Mouse (Mus musculus) neural tube, embryonic 14.5 days (tissue): Measurements from ENCODE around the gene Akap8l. TPM values are rescaled to one million over a fixed set of nuclear protein-coding genes. Genes with fewer than 3 reads are reported as not detected.
A peak's percentile ranks its signal among the peaks of the same experiment; 100 is the strongest.

Experiments
- ATAC-seq: fragments of 200-750 bp; cut with Nextera tagmentation; 2 replicates; pipeline ENCODE4 v1.8.0; 2017; ENCODE audit warnings: low read depth, mild to moderate bottlenecking, moderate TSS enrichment, moderate library complexity
- H3K27ac ChIP-seq: fragments of 300-500 bp; sonication (generic); 2 replicates; pipeline ENCODE4 v1.5.1; 2014; ENCODE audit warnings: low read depth, mild to moderate bottlenecking, control low read depth, low read length, moderate library complexity, mixed read lengths
- H3K27me3 ChIP-seq: fragments of 300-500 bp; sonication (generic); 2 replicates; pipeline ENCODE4 v1.6.1; 2014; ENCODE audit warnings: low read length; ENCODE audit not compliant: control insufficient read depth, insufficient read depth
- H3K36me3 ChIP-seq: fragments of 300-500 bp; sonication (generic); 2 replicates; pipeline ENCODE4 v1.6.1; 2014; ENCODE audit warnings: low read length, mixed read lengths; ENCODE audit not compliant: control insufficient read depth, insufficient read depth
- H3K4me1 ChIP-seq: fragments of 300-500 bp; sonication (generic); 2 replicates; pipeline ENCODE4 v1.6.1; 2014; ENCODE audit warnings: low read length; ENCODE audit not compliant: control insufficient read depth, insufficient read depth
- H3K4me2 ChIP-seq: fragments of 300-500 bp; sonication (generic); 2 replicates; pipeline ENCODE4 v1.6.1; 2014; ENCODE audit warnings: mild to moderate bottlenecking, low read depth, low read length, control low read depth
- H3K4me3 ChIP-seq: fragments of 300-500 bp; sonication (generic); 2 replicates; pipeline ENCODE4 v1.5.1; 2014; ENCODE audit warnings: low read depth, low read length, control low read depth, mixed read lengths
- H3K9ac ChIP-seq: fragments of 300-500 bp; sonication (generic); replicated peaks from 2 replicates; pipeline ENCODE4 v1.6.1; 2014; ENCODE audit warnings: low read depth, mild to moderate bottlenecking, control low read depth, low read length, mixed read lengths
- H3K9me3 ChIP-seq: fragments of 300-500 bp; sonication (generic); 2 replicates; pipeline ENCODE4 v1.6.1; 2016; ENCODE audit warnings: low read length; ENCODE audit not compliant: control insufficient read depth
- WGBS: fragments of 180-500 bp; shearing (Covaris S2); extraction: QIAGEN DNeasy Blood & Tissue Kit; methylation state at CpG from one replicate; pipeline ENCODE4 v1.1.7; 2014; 5-methylcytosine and 5-hydroxymethylcytosine counted together
- polyA plus RNA-seq: library from polyadenylated mRNA; unstranded; fragments of >200 nt; fragmentation: Nextera tagmentation; extraction: Ambion mirVana; gene quantifications from 2 replicates; pipeline ENCODE4 v1.2.1, GENCODE M21; 2014

Gene Akap8l
- polyA plus RNA-seq, 1 experiment from 2014 or later: 158 TPM

- Histone ChIP-seq H3K36me3 (peaks cover 47% of the 10 kb centered on the region), H3K27ac (peak overlapping the region; percentile 50), H3K4me3 (no peak overlapping the region), H3K9me3 (no peaks in the 10 kb centered on the region), H3K4me2 (no peak overlapping the region), H3K27me3 (no peaks in the 10 kb centered on the region), H3K9ac (no peak overlapping the region), H3K4me1 (peaks cover 9% of the 10 kb centered on the region)
- ATAC-seq: no peak
- 47% methylated on average over 5 of the region's 5 CpGs for WGBS
Measured at GRCm38 (mm10) chr17:32354211-32354610, 3.8 kb upstream of the Akap8l start.

- no peak overlapping the region for H3K27ac ChIP-seq
- no peak overlapping the region for H3K9ac ChIP-seq
- H3K27me3 ChIP-seq: no peaks in the 10 kb centered on the region
- H3K4me2 ChIP-seq: no peak overlapping the region
- WGBS: 56% methylated on average over 4 of the region's 4 CpGs
- H3K4me3 ChIP-seq: no peak overlapping the region
- H3K9me3 ChIP-seq: no peaks in the 10 kb centered on the region
- peaks cover 13% of the 10 kb centered on the region for H3K4me1 ChIP-seq
- peaks cover 42% of the 10 kb centered on the region for H3K36me3 ChIP-seq
- no peak for ATAC-seq
Measured at GRCm38 (mm10) chr17:32353696-32354095, 3.3 kb upstream of the Akap8l start.

GRCm38 (mm10) chr17:32351726-32352125 lies 1.3 kb upstream of the Akap8l start:
- H3K36me3 ChIP-seq: peaks cover 23% of the 10 kb centered on the region
- H3K27ac ChIP-seq: no peak overlapping the region
- no peak for ATAC-seq
- no peak overlapping the region for H3K9ac ChIP-seq
- H3K9me3 ChIP-seq: no peaks in the 10 kb centered on the region
- H3K27me3 ChIP-seq: no peaks in the 10 kb centered on the region
- no peak overlapping the region for H3K4me3 ChIP-seq
- no peak overlapping the region for H3K4me2 ChIP-seq
- peaks cover 21% of the 10 kb centered on the region for H3K4me1 ChIP-seq

- no peak for ATAC-seq
- H3K4me2 ChIP-seq: peak overlapping the region; percentile 70
- H3K36me3 ChIP-seq: peaks cover 18% of the 10 kb centered on the region
- no peaks in the 10 kb centered on the region for H3K9me3 ChIP-seq
- H3K4me3 ChIP-seq: peak overlapping the region; percentile 81; the same call in 1 of the 2 replicates
- WGBS: 78% methylated on average over 3 of the region's 3 CpGs
- no peak overlapping the region for H3K27ac ChIP-seq
- peaks cover 21% of the 10 kb centered on the region for H3K4me1 ChIP-seq
- H3K9ac ChIP-seq: no peak overlapping the region
- no peaks in the 10 kb centered on the region for H3K27me3 ChIP-seq
Measured at GRCm38 (mm10) chr17:32351269-32351668, 862 bp upstream of the Akap8l start.

- H3K36me3 ChIP-seq: peaks cover 6% of the 10 kb centered on the region
- H3K4me2 ChIP-seq: peak overlapping the region; percentile 84
- H3K4me3 ChIP-seq: peak overlapping the region; percentile 81
- peak overlapping the region; percentile 85 for H3K9ac ChIP-seq
- no peaks in the 10 kb centered on the region for H3K27me3 ChIP-seq
- peaks cover 21% of the 10 kb centered on the region for H3K4me1 ChIP-seq
- H3K27ac ChIP-seq: peak overlapping the region; percentile 87
- peak; percentile 49 for ATAC-seq
- H3K9me3 ChIP-seq: no peaks in the 10 kb centered on the region
- WGBS: under 1% methylated on average over 24 of the region's 24 CpGs
Measured at GRCm38 (mm10) chr17:32349851-32350381, 491 bp downstream of the Akap8l start.

GRCm38 (mm10) chr17:32349037-32349732 lies 1.2 kb downstream of the Akap8l start:
- no peaks in the 10 kb centered on the region for H3K9me3 ChIP-seq
- H3K36me3 ChIP-seq: 0 out of 2 replicates have a peak, but pooled peaks cover 5% of the 10 kb centered on the region
- peak overlapping the region; percentile 87; the same call in 1 of the 2 replicates for H3K27ac ChIP-seq
- peak overlapping the region; percentile 85 for H3K9ac ChIP-seq
- H3K4me1 ChIP-seq: peaks cover 21% of the 10 kb centered on the region
- 0 out of 2 replicates have a peak, but pooled peaks have one; percentile 21 for ATAC-seq
- WGBS: 14% methylated on average over 4 of the region's 4 CpGs
- no peaks in the 10 kb centered on the region for H3K27me3 ChIP-seq
- H3K4me2 ChIP-seq: peak overlapping the region; percentile 84
- peak overlapping the region; percentile 81 for H3K4me3 ChIP-seq

- no peaks in the 10 kb centered on the region for H3K9me3 ChIP-seq
- H3K4me2 ChIP-seq: peak overlapping the region; percentile 84
- H3K4me3 ChIP-seq: peak overlapping the region; percentile 81; the same call in 1 of the 2 replicates
- 0 out of 2 replicates have a peak, but pooled peaks cover 5% of the 10 kb centered on the region for H3K36me3 ChIP-seq
- no peak overlapping the region for H3K27ac ChIP-seq
- H3K9ac ChIP-seq: no peak overlapping the region; the same call in 1 of the 2 replicates
- 90% methylated on average over 2 of the region's 2 CpGs for WGBS
- H3K4me1 ChIP-seq: peaks cover 21% of the 10 kb centered on the region
- H3K27me3 ChIP-seq: no peaks in the 10 kb centered on the region
- ATAC-seq: no peak
Measured at GRCm38 (mm10) chr17:32348406-32348805, 2.0 kb downstream of the Akap8l start.

- Histone ChIP-seq H3K4me1 (no peaks in the 10 kb centered on the region), H3K9ac (no peak overlapping the region), H3K27ac (no peak overlapping the region), H3K9me3 (no peaks in the 10 kb centered on the region), H3K36me3 (peaks cover 20% of the 10 kb centered on the region), H3K4me2 (no peak overlapping the region), H3K27me3 (no peaks in the 10 kb centered on the region), H3K4me3 (no peak overlapping the region)
- WGBS: 92% methylated on average over 1 of the region's 1 CpGs
- ATAC-seq: no peak
Measured at GRCm38 (mm10) chr17:32341102-32341501, 9.3 kb downstream of the Akap8l start.

- WGBS: 89% methylated on average over 1 of the region's 1 CpGs
- no peak overlapping the region for H3K4me3 ChIP-seq
Measured at GRCm38 (mm10) chr17:32340110-32340509, 10.3 kb downstream of the Akap8l start.

More at GRCm38 (mm10) chr17:32340110-32340509, 10.3 kb downstream of the Akap8l start:
- H3K4me1 ChIP-seq: no peaks in the 10 kb centered on the region
- no peaks in the 10 kb centered on the region for H3K9me3 ChIP-seq
- H3K27me3 ChIP-seq: no peaks in the 10 kb centered on the region
- no peak overlapping the region for H3K4me2 ChIP-seq
- H3K27ac ChIP-seq: no peak overlapping the region
- H3K9ac ChIP-seq: no peak overlapping the region
- no peak for ATAC-seq
- peaks cover 30% of the 10 kb centered on the region for H3K36me3 ChIP-seq
